Comparison of ENCODE assay signal across 21 mouse cellular contexts in genomic region chr17:8749426-8749825, GRCm38 (mm10).
DNase-seq lines count a peak whose midpoint lies in the region; ATAC-seq lines count a peak whose summit lies in the region.
"Had no signal": no experiment of that assay in that cellular context is flagged by ENCODE, and none has a peak within 500 bp of the region (broad histone marks: within the 10 kb centered on the region; RNA-seq: fewer than 3 reads in every experiment).

No protein-coding gene starts in this region.

- H3K4me2 ChIP-seq in midbrain, embryonic 11.5 days: no peak overlapping the region
- H3K4me2 ChIP-seq: embryonic facial prominence, embryonic 12.5 days; forebrain, embryonic 13.5 days; forebrain, embryonic 15.5 days had no signal

- H3K4me1 ChIP-seq in midbrain, embryonic 11.5 days (ENCODE audit: control insufficient read depth, insufficient read depth, low read length): no peaks in the 10 kb centered on the region
- H3K4me1 ChIP-seq: embryonic facial prominence, embryonic 10.5 days; embryonic facial prominence, embryonic 12.5 days; forebrain, embryonic 13.5 days; forebrain, embryonic 15.5 days had no signal

- no peaks in the 10 kb centered on the region for H3K27me3 ChIP-seq in midbrain, embryonic 11.5 days (ENCODE audit: control insufficient read depth, insufficient read depth, low read length)
- H3K27me3 ChIP-seq: embryonic facial prominence, embryonic 12.5 days; forebrain, embryonic 13.5 days; forebrain, embryonic 15.5 days had no signal

- no peaks in the 10 kb centered on the region for H3K9me3 ChIP-seq in midbrain, embryonic 11.5 days (ENCODE audit: control insufficient read depth, low read length)
- H3K9me3 ChIP-seq: embryonic facial prominence, embryonic 10.5 days; embryonic facial prominence, embryonic 12.5 days; forebrain, embryonic 13.5 days; forebrain, embryonic 15.5 days had no signal

- H3K9ac ChIP-seq in midbrain, embryonic 11.5 days (ENCODE audit: low read length): no peak overlapping the region
- H3K9ac ChIP-seq: embryonic facial prominence, embryonic 12.5 days; forebrain, embryonic 13.5 days; forebrain, embryonic 15.5 days; forebrain, postnatal 0 days had no signal

- ATAC-seq in common myeloid progenitor, adult 5-6 weeks (replicated peaks; ENCODE audit: low read depth, poor library complexity, severe bottlenecking): peak; percentile 49
- peak; percentile 68 for ATAC-seq in megakaryocyte progenitor cell, adult 5-6 weeks (replicated peaks; ENCODE audit: poor library complexity)
- no peak for ATAC-seq in midbrain, embryonic 11.5 days (ENCODE audit: low FRiP score)
- ATAC-seq: forebrain, embryonic 13.5 days; forebrain, embryonic 15.5 days; forebrain, postnatal 0 days had no signal

- DNase-seq in 416B (ENCODE audit: low read depth) (peak; percentile 6), MEL-GATA-1-ER (ENCODE audit: extremely low read depth, low read depth) (peak; percentile 36)
- DNase-seq in right cerebral cortex, adult 18-20 months: no peak
- no peak for DNase-seq in layer of hippocampus, adult 11-12 months (ENCODE audit: low spot score)
- no peak for DNase-seq in midbrain, embryonic 11.5 days (ENCODE audit: low spot score, missing footprints)
- DNase-seq: adrenal gland, adult 8-10 months; adrenal gland, postnatal 14 days; adrenal gland, postnatal 36 days; cerebellum, adult 11 months; cerebellum, adult 18-20 months; cerebellum, adult 8-10 months; cerebellum, adult 9-11 months; cerebellum, postnatal 14 days; cerebellum, postnatal 36 days; forebrain, postnatal 0 days had no signal

- H3K4me3 ChIP-seq in midbrain, embryonic 11.5 days (ENCODE audit: low read depth, low read length): no peak overlapping the region
- H3K4me3 ChIP-seq: embryonic facial prominence, embryonic 10.5 days; embryonic facial prominence, embryonic 12.5 days; forebrain, embryonic 13.5 days; forebrain, embryonic 15.5 days had no signal

- no peak overlapping the region for H3K27ac ChIP-seq in midbrain, embryonic 11.5 days (ENCODE audit: low read depth, low read length)
- H3K27ac ChIP-seq: embryonic facial prominence, embryonic 10.5 days; embryonic facial prominence, embryonic 12.5 days; forebrain, embryonic 13.5 days; forebrain, embryonic 15.5 days had no signal

- 83% methylated on average over 4 of the region's 4 CpGs for WGBS in midbrain, embryonic 11.5 days

- no peaks in the 10 kb centered on the region for H3K36me3 ChIP-seq in midbrain, embryonic 11.5 days (ENCODE audit: control insufficient read depth, insufficient read depth, low read length)
- H3K36me3 ChIP-seq: embryonic facial prominence, embryonic 10.5 days; embryonic facial prominence, embryonic 12.5 days; forebrain, embryonic 15.5 days had no signal

Comparison
In these comparisons a context has a peak if more than half of its experiments do, and no peak if none do; other contexts are left out.
1. DNase-seq: peak in 416B (single experiment) and MEL-GATA-1-ER (single experiment); none in right cerebral cortex, adult 18-20 months (single experiment), layer of hippocampus, adult 11-12 months (single experiment) and midbrain, embryonic 11.5 days (single experiment).